Mouse (Mus musculus) B cell, adult 2 months (primary cell): Measurements from ENCODE around the gene Psmd13.

Experiments
- DNase-seq, 2 experiments: peaks; one replicate each; pipeline ENCODE4 v3.0.0; 2022

Psmd13 gene

DNA sequence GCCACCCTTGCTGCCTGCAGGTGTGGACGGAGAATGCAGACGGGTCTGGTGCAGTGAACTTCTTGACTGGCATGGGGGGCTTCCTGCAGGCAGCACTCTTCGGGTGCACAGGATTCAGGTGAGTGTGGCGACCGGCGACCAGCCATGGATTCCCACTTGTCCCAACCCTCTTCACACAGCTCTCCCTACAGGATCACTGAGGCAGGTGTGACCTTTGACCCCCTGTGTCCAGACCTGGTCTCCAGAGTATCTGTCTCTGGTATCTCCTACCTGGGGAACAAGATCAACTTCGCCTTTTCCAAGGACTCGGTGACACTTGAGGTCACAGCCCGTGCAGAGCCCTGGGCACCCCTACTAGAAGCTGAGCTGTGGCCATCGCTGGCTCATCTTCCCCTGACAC lies 64.5 kb downstream of the Psmd13 start:
- DNase-seq = no peak

GRCm38 (mm10) chr7:140946980-140947379 lies 65.2 kb downstream of the Psmd13 start:
- DNase-seq = no peak

DNA sequence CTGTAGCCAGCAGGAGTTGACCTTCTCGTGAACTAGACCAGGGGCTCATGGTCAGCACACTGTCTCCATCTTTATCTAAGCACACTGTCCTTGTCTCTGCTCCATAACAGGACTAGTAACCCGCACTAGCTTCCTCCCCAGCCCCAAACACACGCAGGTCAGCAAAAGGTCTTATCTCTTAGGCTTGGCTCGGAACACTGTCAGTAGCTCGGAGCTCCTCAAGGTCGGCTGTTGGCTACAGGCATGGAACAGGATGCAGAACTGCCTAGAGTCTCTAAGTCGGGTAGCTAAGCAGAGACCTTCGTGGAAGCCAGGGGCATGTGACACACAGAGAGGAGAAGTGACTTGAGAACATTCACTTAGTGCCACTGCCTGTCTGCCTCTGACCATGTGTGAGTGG lies 66.4 kb downstream of the Psmd13 start:
- no peak for DNase-seq
